Mouse (Mus musculus) kidney, embryonic 15.5 days (tissue): ENCODE measurements around the gene P4hb. TPM values are rescaled to one million over a fixed set of nuclear protein-coding genes. Genes with fewer than 3 reads are reported as not detected.

Experiments used
- ATAC-seq: fragments of 200-750 bp; cut with Nextera tagmentation; replicated peaks from 2 replicates; pipeline ENCODE4 v1.8.0; 2017; ENCODE audit warnings: moderate TSS enrichment; ENCODE audit not compliant: low FRiP score
- H3K27ac ChIP-seq: fragments of 300-500 bp; sonication (generic); 2 replicates; pipeline ENCODE4 v1.5.1; 2015; ENCODE audit warnings: mild to moderate bottlenecking, inconsistent platforms
- H3K27me3 ChIP-seq: fragments of 300-500 bp; sonication (generic); 2 replicates; pipeline ENCODE4 v1.6.1; 2015; ENCODE audit warnings: inconsistent platforms
- H3K36me3 ChIP-seq: fragments of 300-500 bp; sonication (generic); 2 replicates; pipeline ENCODE4 v1.6.1; 2015; ENCODE audit warnings: inconsistent platforms
- H3K4me1 ChIP-seq: fragments of 300-500 bp; sonication (generic); 2 replicates; pipeline ENCODE4 v1.6.1; 2015; ENCODE audit warnings: inconsistent platforms
- H3K4me2 ChIP-seq: fragments of 300-500 bp; sonication (generic); 2 replicates; pipeline ENCODE4 v1.6.1; 2015; ENCODE audit warnings: moderate library complexity, mild to moderate bottlenecking, inconsistent platforms
- H3K4me3 ChIP-seq: fragments of 300-500 bp; sonication (generic); replicated peaks from 2 replicates; pipeline ENCODE4 v1.5.1; 2015; ENCODE audit warnings: mild to moderate bottlenecking, inconsistent platforms
- H3K9ac ChIP-seq: fragments of 300-500 bp; sonication (generic); 2 replicates; pipeline ENCODE4 v1.6.1; 2015; ENCODE audit warnings: mild to moderate bottlenecking, inconsistent platforms
- H3K9me3 ChIP-seq: fragments of 300-500 bp; sonication (generic); replicated peaks from 2 replicates; pipeline ENCODE4 v1.6.1; 2016; ENCODE audit warnings: inconsistent platforms
- WGBS: fragments of 180-500 bp; shearing (Covaris S2); methylation state at CpG from one replicate; pipeline ENCODE4 v1.1.7; 2015; ENCODE audit warnings: mixed read lengths; 5-methylcytosine and 5-hydroxymethylcytosine counted together
- polyA plus RNA-seq: library from polyadenylated mRNA; unstranded; fragments of >200 nt; fragmentation: Nextera tagmentation; extraction: Ambion mirVana; gene quantifications from 2 replicates; pipeline ENCODE4 v1.2.1, GENCODE M21; 2015

The P4hb gene
- polyA plus RNA-seq: 718 and 736 TPM in 2 replicates

GRCm38 (mm10) chr11:120572752-120573584 lies at the start of gene P4hb:
Gene P4hb (minus strand): TSS chr11:120573253.
- peak; percentile 97 for ATAC-seq
- Histone ChIP-seq H3K27ac (peak within 1 kb of the TSS; percentile 98), H3K27me3 (no peaks in the 10 kb centered on the region), H3K4me2 (peak within 1 kb of the TSS; percentile 66), H3K9ac (peak within 1 kb of the TSS; percentile 99), H3K4me3 (peak within 1 kb of the TSS; percentile 93), H3K4me1 (peaks cover 38% of the 10 kb centered on the region), H3K9me3 (no peaks in the 10 kb centered on the region), H3K36me3 (peaks cover 44% of the 10 kb centered on the region)
- under 1% methylated on average over 94 of the region's 94 CpGs for whole genome bisulfite sequencing

DNA sequence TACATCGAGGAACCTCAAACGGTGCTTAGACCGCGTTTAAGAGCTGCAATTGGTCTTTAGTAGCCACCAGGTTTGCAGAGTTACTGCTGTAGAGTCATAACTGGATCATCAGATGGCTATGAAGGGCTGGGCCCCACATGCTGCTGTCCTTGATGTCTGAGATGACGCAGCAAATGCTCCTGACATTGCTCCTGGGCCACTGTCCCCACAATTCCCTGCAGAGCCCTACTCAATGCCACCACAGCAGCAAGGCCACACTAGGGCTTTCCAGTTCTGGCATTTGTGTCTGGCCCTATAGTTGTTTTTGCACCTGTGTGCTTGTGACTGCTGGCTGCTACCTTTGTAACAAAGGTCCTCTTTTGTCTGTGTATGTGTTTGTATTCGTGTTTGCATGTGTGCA lies 49.8 kb upstream of the P4hb start:
- H3K9ac ChIP-seq: no peak overlapping the region
- no peak overlapping the region for H3K4me2 ChIP-seq
- no peak overlapping the region for H3K4me3 ChIP-seq
- H3K36me3 ChIP-seq: peaks cover 65% of the 10 kb centered on the region
- no peaks in the 10 kb centered on the region for H3K27me3 ChIP-seq
- H3K9me3 ChIP-seq: no peaks in the 10 kb centered on the region
- H3K4me1 ChIP-seq: peaks cover 26% of the 10 kb centered on the region
- no peak for ATAC-seq
- H3K27ac ChIP-seq: no peak overlapping the region
- 95% methylated on average over 6 of the region's 6 CpGs for WGBS

DNA sequence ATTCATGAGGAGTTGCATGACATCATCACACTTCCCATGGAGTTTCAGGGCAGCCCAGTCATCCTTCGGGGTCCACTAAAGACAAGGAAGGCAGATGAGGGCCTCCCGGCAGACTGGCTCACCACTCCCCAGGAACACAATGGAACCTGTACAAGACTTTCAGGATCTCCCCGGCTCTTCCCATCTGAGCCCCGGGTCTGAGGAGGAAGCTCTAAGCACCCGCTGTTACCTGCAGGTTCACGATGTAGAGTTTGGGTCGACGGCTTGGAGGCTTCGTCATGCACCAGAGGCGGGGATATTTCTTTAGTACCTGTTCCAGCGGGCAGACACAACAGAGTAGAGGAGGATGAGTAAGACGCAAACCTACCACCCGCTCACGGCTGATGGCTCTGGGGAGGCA lies 47.1 kb upstream of the P4hb start:
- Histone ChIP-seq H3K27me3 (no peaks in the 10 kb centered on the region), H3K9me3 (no peaks in the 10 kb centered on the region), H3K4me1 (peaks cover 38% of the 10 kb centered on the region), H3K27ac (no peak overlapping the region), H3K4me2 (no peak overlapping the region), H3K4me3 (no peak overlapping the region), H3K36me3 (peaks cover 56% of the 10 kb centered on the region), H3K9ac (no peak overlapping the region)
- no peak for ATAC-seq
- 94% methylated on average over 14 of the region's 14 CpGs for WGBS

GRCm38 (mm10) chr11:120618619-120619535 lies 45.8 kb upstream of the P4hb start:
- ATAC-seq: no peak
- Histone ChIP-seq H3K36me3 (peaks cover 64% of the 10 kb centered on the region), H3K4me2 (no peak overlapping the region), H3K9ac (no peak overlapping the region), H3K4me3 (no peak overlapping the region), H3K4me1 (peaks cover 30% of the 10 kb centered on the region), H3K9me3 (no peaks in the 10 kb centered on the region), H3K27me3 (no peaks in the 10 kb centered on the region), H3K27ac (peak overlapping the region; percentile 80; the same call in 1 of the 2 replicates)
- WGBS: 90% methylated on average over 25 of the region's 25 CpGs

GRCm38 (mm10) chr11:120617519-120618112 lies 44.6 kb upstream of the P4hb start, which contains the start of gene Pcyt2:
Gene Pcyt2 (minus strand): TSS chr11:120617936.
- H3K4me2 ChIP-seq: peak within 1 kb of the TSS; percentile 91
- H3K9me3 ChIP-seq: no peaks in the 10 kb centered on the region
- peaks cover 69% of the 10 kb centered on the region for H3K36me3 ChIP-seq
- under 1% methylated on average over 56 of the region's 56 CpGs for WGBS
- H3K27ac ChIP-seq: peak within 1 kb of the TSS; percentile 80
- peak; percentile 93 for ATAC-seq
- no peaks in the 10 kb centered on the region for H3K27me3 ChIP-seq
- H3K4me3 ChIP-seq: peak within 1 kb of the TSS; percentile 75
- peak within 1 kb of the TSS; percentile 72 for H3K9ac ChIP-seq
- peaks cover 25% of the 10 kb centered on the region for H3K4me1 ChIP-seq

DNA sequence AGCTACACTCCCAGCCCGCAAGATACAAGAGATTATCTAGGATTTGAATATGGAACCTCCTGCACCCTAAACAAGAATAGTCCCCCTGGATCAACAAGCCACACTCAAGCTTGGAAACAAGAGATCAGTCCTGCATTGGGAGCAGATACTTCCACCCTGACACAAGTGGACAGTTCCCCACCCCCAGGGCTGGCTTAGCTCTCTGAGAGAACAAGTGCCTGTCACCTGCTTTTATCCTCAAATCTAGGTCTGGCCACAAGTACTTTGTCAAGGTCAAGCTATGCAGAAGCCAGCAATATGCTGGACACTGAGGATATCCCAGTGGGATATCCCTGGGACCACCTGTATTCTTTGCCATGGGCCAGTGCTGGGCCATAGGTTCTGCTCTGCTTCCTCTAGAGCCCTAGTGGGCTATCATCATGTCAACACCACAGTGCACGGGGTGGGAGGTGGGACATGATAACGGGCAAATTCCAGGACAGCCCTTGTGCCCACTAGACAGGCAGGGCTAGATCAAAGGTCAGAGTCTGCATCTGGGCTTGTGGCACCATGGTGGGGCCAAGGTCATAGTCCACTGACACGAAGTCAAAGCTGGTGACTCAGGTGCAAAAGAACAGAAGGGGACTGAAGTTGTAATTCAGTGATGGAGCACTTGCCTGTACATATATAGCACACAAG lies 43.7 kb upstream of the P4hb start:
- H3K9ac ChIP-seq: peak overlapping the region; percentile 72
- H3K27me3 ChIP-seq: no peaks in the 10 kb centered on the region
- peaks cover 69% of the 10 kb centered on the region for H3K36me3 ChIP-seq
- H3K9me3 ChIP-seq: no peaks in the 10 kb centered on the region
- H3K27ac ChIP-seq: peak overlapping the region; percentile 80
- peaks cover 25% of the 10 kb centered on the region for H3K4me1 ChIP-seq
- H3K4me3 ChIP-seq: peak overlapping the region; percentile 75
- WGBS: 50% methylated on average over 4 of the region's 4 CpGs
- no peak for ATAC-seq
- H3K4me2 ChIP-seq: peak overlapping the region; percentile 91

- Histone ChIP-seq H3K9me3 (no peaks in the 10 kb centered on the region), H3K9ac (no peak overlapping the region), H3K4me2 (peak overlapping the region; percentile 10; the same call in 1 of the 2 replicates), H3K27ac (no peak overlapping the region), H3K4me3 (no peak overlapping the region), H3K27me3 (no peaks in the 10 kb centered on the region), H3K4me1 (peaks cover 25% of the 10 kb centered on the region), H3K36me3 (peaks cover 70% of the 10 kb centered on the region)
- ATAC-seq: no peak
- 91% methylated on average over 11 of the region's 11 CpGs for WGBS
Observed at GRCm38 (mm10) chr11:120615606-120616203, 42.7 kb upstream of the P4hb start.

DNA sequence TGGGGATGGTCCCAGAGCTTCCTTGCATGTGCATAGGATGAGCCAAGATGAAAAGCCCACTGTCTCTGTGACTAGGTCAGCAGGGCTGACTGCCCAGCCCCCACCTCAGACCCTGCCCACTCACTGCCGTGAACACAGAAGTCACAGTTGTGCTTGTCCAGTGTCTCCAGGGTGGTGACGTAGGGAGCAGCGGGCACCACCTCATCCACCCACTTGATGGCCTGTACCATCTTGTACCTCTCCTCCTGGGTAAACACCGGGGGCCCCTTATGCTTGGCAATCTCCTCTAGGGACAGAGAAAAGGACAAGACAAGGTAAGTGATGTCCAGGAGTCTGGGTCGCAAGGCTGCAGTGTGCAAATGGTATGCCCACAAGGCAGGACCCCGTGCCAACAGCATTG lies 42.1 kb upstream of the P4hb start:
- Histone ChIP-seq H3K9me3 (no peaks in the 10 kb centered on the region), H3K27me3 (no peaks in the 10 kb centered on the region), H3K36me3 (peaks cover 69% of the 10 kb centered on the region), H3K4me1 (peaks cover 25% of the 10 kb centered on the region), H3K9ac (no peak overlapping the region), H3K4me3 (no peak overlapping the region), H3K4me2 (no peak overlapping the region), H3K27ac (no peak overlapping the region)
- ATAC-seq: no peak
- 97% methylated on average over 6 of the region's 6 CpGs for WGBS

- Histone ChIP-seq H3K36me3 (peaks cover 60% of the 10 kb centered on the region), H3K4me2 (no peak overlapping the region), H3K9ac (no peak overlapping the region), H3K4me3 (no peak overlapping the region), H3K9me3 (no peaks in the 10 kb centered on the region), H3K4me1 (peaks cover 35% of the 10 kb centered on the region), H3K27ac (no peak overlapping the region), H3K27me3 (no peaks in the 10 kb centered on the region)
- WGBS: 87% methylated on average over 8 of the region's 8 CpGs
- ATAC-seq: no peak
Observed at GRCm38 (mm10) chr11:120613976-120614375, 40.9 kb upstream of the P4hb start.

GRCm38 (mm10) chr11:120613481-120613972 lies 40.5 kb upstream of the P4hb start:
- no peaks in the 10 kb centered on the region for H3K9me3 ChIP-seq
- no peak for ATAC-seq

DNA sequence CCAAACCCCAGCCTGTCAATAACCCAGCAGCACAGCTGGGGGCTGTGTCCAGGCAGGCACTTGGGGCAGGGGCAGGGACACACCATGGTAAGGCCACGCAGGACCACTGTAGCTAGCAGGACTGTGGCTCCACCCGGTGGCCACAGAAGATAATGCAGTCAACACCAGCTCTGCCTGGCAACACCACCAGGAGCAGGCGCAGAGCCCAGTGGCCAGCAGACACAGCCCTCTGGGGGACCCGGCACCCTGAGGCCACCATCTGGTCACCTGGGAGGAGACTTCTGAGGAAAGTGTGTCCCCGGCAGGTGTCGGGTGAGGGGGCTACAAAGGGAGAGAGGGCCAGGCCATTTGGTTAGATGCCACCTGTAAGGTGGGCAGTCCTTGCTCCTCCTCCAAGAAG lies 39.7 kb upstream of the P4hb start:
- Histone ChIP-seq H3K36me3 (peaks cover 49% of the 10 kb centered on the region), H3K9me3 (no peaks in the 10 kb centered on the region), H3K4me1 (peaks cover 40% of the 10 kb centered on the region), H3K4me2 (no peak overlapping the region), H3K9ac (no peak overlapping the region), H3K4me3 (no peak overlapping the region), H3K27me3 (no peaks in the 10 kb centered on the region), H3K27ac (no peak overlapping the region)
- no peak; the same call in 1 of the 2 replicates for ATAC-seq
- 45% methylated on average over 6 of the region's 6 CpGs for WGBS

More at GRCm38 (mm10) chr11:120613481-120613972, 40.5 kb upstream of the P4hb start:
- peaks cover 55% of the 10 kb centered on the region for H3K36me3 ChIP-seq
- H3K27me3 ChIP-seq: no peaks in the 10 kb centered on the region
- H3K4me1 ChIP-seq: peaks cover 39% of the 10 kb centered on the region
- 90% methylated on average over 10 of the region's 10 CpGs for WGBS
- H3K9ac ChIP-seq: no peak overlapping the region
- H3K4me2 ChIP-seq: no peak overlapping the region
- no peak overlapping the region for H3K27ac ChIP-seq
- no peak overlapping the region for H3K4me3 ChIP-seq
